Mouse (Mus musculus): Measurements from ENCODE around the gene Nfe2. TPM values are rescaled to one million over a fixed set of nuclear protein-coding genes. Genes with fewer than 3 reads are reported as not detected.

Gene Nfe2
- polyA plus RNA-seq, 1 experiment, result 0.39 TPM

DNA sequence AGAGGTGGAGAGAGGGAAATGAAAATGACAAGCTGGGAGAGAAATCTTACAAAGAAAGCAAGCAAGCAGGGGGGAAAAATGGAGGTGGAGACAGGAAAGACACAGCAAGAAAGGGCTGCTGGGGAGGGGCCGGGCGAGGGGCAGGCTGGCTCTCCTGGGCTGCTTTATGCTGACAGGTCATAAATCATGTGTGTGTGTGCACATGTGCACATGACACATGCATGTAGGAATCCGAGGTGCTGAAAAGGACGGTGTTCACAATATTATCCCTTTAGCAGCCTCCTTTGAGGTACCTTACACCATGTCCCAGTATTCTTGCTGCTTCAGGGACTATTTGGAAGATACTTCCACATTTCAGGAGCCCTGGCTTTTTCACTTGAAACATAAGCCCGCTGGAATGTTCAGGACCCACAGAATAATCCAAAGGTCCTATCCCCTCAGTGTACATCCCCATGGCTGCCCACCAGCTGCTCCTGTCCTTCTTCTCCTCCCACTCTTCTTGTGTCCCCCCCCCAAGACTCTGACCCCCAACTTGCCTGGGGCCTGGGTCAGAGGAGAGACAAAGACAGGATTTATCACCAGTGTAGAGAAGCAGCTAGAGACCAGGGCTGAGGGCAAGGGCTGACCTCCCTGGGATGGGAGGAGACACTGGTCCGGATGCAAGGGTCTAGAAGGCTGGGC lies 44.3 kb upstream of the Nfe2 start:
- Histone ChIP-seq H3K27me3 (ENCODE audit: control insufficient read depth, insufficient read depth, low read length) (no peaks in the 10 kb centered on the region), H3K4me1 (ENCODE audit: control insufficient read depth, insufficient read depth, insufficient read length, low read length) (peaks cover 6% of the 10 kb centered on the region; the same call in 1 of the 2 replicates), H3K36me3 (ENCODE audit: control insufficient read depth, insufficient read depth, low read length) (peaks cover 18% of the 10 kb centered on the region; the same call in 1 of the 2 replicates), H3K4me3 (ENCODE audit: low read depth, low read length) (no peak overlapping the region), H3K27ac (ENCODE audit: insufficient read depth, low read depth, low read length) (no peak overlapping the region)
- no peak for TF ChIP-seq POLR2A (IDR thresholded peaks at IDR 0.05; ENCODE audit: low read depth, low read length)
- TF ChIP-seq CTCF (IDR thresholded peaks at IDR 0.05; ENCODE audit: extremely low read depth, insufficient read length, insufficient replicate concordance, low read depth, low read length), result no peak
- 61% methylated on average over 6 of the region's 6 CpGs for WGBS

DNA sequence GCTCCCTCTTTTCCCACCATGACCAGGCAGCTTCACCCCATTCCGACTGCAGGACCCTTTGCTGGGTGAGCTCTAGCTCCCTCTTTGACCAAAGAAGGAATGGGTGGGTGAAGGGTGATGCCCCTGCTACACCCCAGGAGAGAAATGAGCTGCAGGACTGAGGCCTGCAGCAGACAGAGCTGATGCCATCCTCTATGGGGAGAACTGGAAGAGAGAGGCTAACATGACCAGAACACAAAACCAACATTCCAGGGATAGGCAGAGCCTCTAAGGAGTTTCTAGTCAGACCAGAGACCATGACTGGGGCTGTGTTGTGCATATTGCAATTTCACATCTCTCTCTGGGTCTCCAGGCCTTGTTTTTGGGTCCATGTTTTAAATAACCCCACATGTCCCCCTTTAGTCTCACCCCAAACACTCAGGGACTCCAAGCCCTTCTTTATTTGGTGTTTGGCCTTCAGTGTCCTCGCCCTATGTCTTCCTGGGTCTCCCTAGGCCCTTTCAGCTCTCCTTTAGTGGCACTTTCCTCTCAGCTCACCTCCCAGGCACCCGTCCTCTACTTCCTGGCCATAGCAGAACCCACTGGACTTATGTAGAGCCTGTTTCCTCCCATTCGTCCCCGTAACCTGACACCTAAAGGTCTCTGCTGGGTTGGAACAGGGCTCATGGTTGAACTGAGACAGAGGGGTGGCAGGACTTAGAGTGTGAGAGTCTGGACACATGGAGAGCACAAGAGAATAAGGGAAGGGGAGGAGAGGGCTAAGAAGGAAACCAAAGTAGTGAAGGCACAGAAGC lies 43.5 kb upstream of the Nfe2 start:
- TF ChIP-seq POLR2A (IDR thresholded peaks at IDR 0.05; ENCODE audit: low read depth, low read length), result no peak; the same call in 1 of the 2 replicates
- TF ChIP-seq CTCF (IDR thresholded peaks at IDR 0.05; ENCODE audit: extremely low read depth, insufficient read length, insufficient replicate concordance, low read depth, low read length), result no peak
- peaks cover 4% of the 10 kb centered on the region; the same call in 1 of the 2 replicates for H3K4me1 ChIP-seq (ENCODE audit: control insufficient read depth, insufficient read depth, insufficient read length, low read length)
- H3K27me3 ChIP-seq (ENCODE audit: control insufficient read depth, insufficient read depth, low read length), result no peaks in the 10 kb centered on the region
- 74% methylated on average over 5 of the region's 5 CpGs for WGBS
- peaks cover 24% of the 10 kb centered on the region for H3K36me3 ChIP-seq (ENCODE audit: control insufficient read depth, insufficient read depth, low read length)
- H3K27ac ChIP-seq (ENCODE audit: insufficient read depth, low read depth, low read length), result no peak overlapping the region
- H3K4me3 ChIP-seq (ENCODE audit: low read depth, low read length), result no peak overlapping the region

DNA sequence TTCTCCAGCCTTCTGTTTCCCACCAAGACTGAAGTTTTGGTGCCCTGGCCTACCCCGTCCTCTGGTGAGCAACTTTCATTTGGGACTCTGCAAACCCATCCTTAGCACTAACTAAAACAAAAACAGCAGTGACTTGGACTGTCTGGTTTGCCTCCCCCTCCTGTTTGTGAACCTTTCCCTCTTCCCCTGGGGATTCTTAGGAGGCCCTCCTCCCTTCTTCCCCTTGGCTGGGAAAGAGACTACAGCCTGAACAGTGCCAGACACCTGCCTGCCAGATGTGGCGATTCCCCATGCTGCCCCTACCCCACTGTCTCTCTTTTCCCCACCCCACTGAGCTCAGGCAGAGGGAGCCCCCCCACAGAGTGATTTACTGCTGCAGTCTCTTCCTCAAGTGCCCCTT lies 42.8 kb upstream of the Nfe2 start:
- Histone ChIP-seq H3K27ac (ENCODE audit: insufficient read depth, low read depth, low read length) (no peak overlapping the region), H3K4me1 (ENCODE audit: control insufficient read depth, insufficient read depth, insufficient read length, low read length) (no peaks in the 10 kb centered on the region; the same call in 1 of the 2 replicates)
- 73% methylated on average over 2 of the region's 2 CpGs for WGBS

DNA sequence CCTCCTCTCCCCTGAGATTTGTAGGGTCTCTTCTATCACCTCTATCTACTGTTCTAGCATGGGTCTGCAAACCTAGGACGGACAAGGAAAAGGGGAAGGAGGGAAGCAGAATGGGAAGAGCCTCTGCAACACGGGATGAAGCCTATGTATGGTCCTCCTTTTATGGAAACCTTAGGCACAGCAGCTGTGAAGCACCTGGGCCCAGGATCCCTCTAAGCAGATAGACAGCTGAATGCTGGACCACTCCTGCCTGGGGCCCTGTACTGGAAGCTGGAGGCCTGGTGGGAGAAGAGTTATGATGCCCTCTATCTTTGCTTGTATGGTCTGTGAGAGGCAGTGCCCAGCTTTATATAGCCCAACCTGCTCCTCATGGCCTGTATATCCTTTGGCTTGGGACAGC lies 42.4 kb upstream of the Nfe2 start:
- Histone ChIP-seq H3K4me3 (ENCODE audit: low read depth, low read length) (no peak overlapping the region), H3K27ac (ENCODE audit: insufficient read depth, low read depth, low read length) (no peak overlapping the region), H3K27me3 (ENCODE audit: control insufficient read depth, insufficient read depth, low read length) (no peaks in the 10 kb centered on the region), H3K4me1 (ENCODE audit: control insufficient read depth, insufficient read depth, insufficient read length, low read length) (no peaks in the 10 kb centered on the region; the same call in 1 of the 2 replicates), H3K36me3 (ENCODE audit: control insufficient read depth, insufficient read depth, low read length) (peaks cover 34% of the 10 kb centered on the region)
- no peak for TF ChIP-seq POLR2A (IDR thresholded peaks at IDR 0.05; ENCODE audit: low read depth, low read length)
- TF ChIP-seq CTCF (IDR thresholded peaks at IDR 0.05; ENCODE audit: extremely low read depth, insufficient read length, insufficient replicate concordance, low read depth, low read length), result no peak
- 54% methylated on average over 2 of the region's 2 CpGs for WGBS

More for the DNA sequence above, 42.8 kb upstream of the Nfe2 start:
- Histone ChIP-seq H3K27me3 (ENCODE audit: control insufficient read depth, insufficient read depth, low read length) (no peaks in the 10 kb centered on the region), H3K4me3 (ENCODE audit: low read depth, low read length) (no peak overlapping the region), H3K36me3 (ENCODE audit: control insufficient read depth, insufficient read depth, low read length) (peaks cover 30% of the 10 kb centered on the region)
- TF ChIP-seq POLR2A (IDR thresholded peaks at IDR 0.05; ENCODE audit: low read depth, low read length) (no peak), CTCF (IDR thresholded peaks at IDR 0.05; ENCODE audit: extremely low read depth, insufficient read length, insufficient replicate concordance, low read depth, low read length) (no peak)

DNA sequence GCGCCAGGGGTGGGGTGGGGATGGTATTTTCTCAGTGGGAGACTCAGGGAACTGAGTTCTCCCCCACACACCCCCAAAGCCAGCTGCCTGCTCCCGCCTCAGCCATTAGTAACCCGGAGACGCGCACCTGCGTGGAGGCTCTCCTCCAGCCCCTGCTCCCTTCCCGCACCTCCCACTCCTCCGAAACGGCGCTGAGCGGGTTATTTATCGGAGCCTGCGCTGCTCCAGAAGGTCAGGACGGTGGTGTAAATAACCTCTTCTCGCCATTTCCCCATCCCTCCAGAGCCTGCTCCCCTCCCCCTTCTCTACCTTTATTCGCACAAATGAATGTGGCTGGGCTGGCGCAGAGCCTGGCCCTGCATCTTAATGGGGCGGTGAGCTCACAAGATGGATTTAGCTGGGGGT lies 41.9 kb upstream of the Nfe2 start:
- no peaks in the 10 kb centered on the region for H3K27me3 ChIP-seq (ENCODE audit: control insufficient read depth, insufficient read depth, low read length)
- peaks cover 36% of the 10 kb centered on the region for H3K36me3 ChIP-seq (ENCODE audit: control insufficient read depth, insufficient read depth, low read length)
- no peak overlapping the region for H3K4me3 ChIP-seq (ENCODE audit: low read depth, low read length)
- no peak overlapping the region for H3K27ac ChIP-seq (ENCODE audit: insufficient read depth, low read depth, low read length)
- H3K4me1 ChIP-seq (ENCODE audit: control insufficient read depth, insufficient read depth, insufficient read length, low read length), result no peaks in the 10 kb centered on the region; the same call in 1 of the 2 replicates
- 77% methylated on average over 18 of the region's 18 CpGs for WGBS
- TF ChIP-seq POLR2A (IDR thresholded peaks at IDR 0.05; ENCODE audit: low read depth, low read length) (no peak), CTCF (IDR thresholded peaks at IDR 0.05; ENCODE audit: extremely low read depth, insufficient read length, insufficient replicate concordance, low read depth, low read length) (no peak)

DNA sequence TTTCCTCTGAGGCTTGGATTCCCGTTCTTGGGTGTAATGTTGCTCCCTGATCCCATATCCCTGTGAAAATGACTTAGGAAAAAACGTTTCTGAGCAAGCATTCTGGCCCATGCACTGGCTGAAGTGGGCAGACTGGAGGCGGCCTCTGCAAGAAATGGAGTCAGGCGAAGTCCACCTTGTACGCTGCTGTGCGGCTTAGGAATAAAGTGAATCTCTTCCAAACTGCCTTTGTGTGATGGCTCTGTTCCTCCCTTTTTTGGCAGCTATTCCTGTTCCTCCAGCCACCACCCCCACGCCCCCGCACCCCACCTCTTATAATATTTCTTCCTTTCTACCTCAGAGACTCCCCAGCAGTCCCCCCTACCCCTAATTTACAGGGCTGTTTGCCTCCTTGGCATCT lies 41.4 kb upstream of the Nfe2 start:
- H3K27ac ChIP-seq (ENCODE audit: insufficient read depth, low read depth, low read length), result no peak overlapping the region
- no peak for TF ChIP-seq POLR2A (IDR thresholded peaks at IDR 0.05; ENCODE audit: low read depth, low read length)
- TF ChIP-seq CTCF (IDR thresholded peaks at IDR 0.05; ENCODE audit: extremely low read depth, insufficient read length, insufficient replicate concordance, low read depth, low read length), result no peak

More for the DNA sequence above, 41.4 kb upstream of the Nfe2 start:
- WGBS, result 79% methylated on average over 8 of the region's 8 CpGs
- no peaks in the 10 kb centered on the region; the same call in 1 of the 2 replicates for H3K4me1 ChIP-seq (ENCODE audit: control insufficient read depth, insufficient read depth, insufficient read length, low read length)
- peaks cover 38% of the 10 kb centered on the region for H3K36me3 ChIP-seq (ENCODE audit: control insufficient read depth, insufficient read depth, low read length)
- no peak overlapping the region for H3K4me3 ChIP-seq (ENCODE audit: low read depth, low read length)
- no peaks in the 10 kb centered on the region for H3K27me3 ChIP-seq (ENCODE audit: control insufficient read depth, insufficient read depth, low read length)
